Mouse (Mus musculus): Measurements from ENCODE around the gene Fxyd6.

DNA sequence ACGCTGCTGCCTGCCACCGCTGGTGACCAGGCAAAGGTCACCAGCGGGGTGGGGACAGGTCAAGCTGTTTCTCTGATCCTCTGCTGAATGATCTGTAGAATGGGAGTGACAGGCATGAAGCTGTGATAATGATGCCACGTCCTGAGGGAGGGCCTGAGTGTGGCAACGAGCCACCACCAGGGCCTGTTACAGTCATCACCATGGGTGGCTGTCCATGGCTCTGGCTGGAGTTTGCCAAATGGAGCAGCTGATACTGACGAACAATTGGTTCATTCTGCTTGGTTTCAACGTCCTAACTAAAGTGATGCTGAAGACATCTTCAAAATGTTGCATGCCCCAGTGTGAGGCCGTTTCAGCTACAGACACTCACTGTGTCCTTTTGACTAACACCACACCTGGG, 48.3 kb downstream of the Fxyd6 start:
- no peak for TF ChIP-seq CTCF (IDR thresholded peaks at IDR 0.05; ENCODE audit: insufficient read depth, low read depth, low read length)
- TF ChIP-seq POLR2A (IDR thresholded peaks at IDR 0.05; ENCODE audit: insufficient read depth, low read depth, low read length), result no peak

Data from olfactory bulb, adult 2 months (tissue).